Mouse (Mus musculus) forebrain, embryonic 15.5 days (tissue): ENCODE measurements around the gene Rrp9. TPM values are rescaled to one million over a fixed set of nuclear protein-coding genes. Genes with fewer than 3 reads are reported as not detected.

ENCODE experiments used
- ATAC-seq: fragments of 200-750 bp; cut with Nextera tagmentation; replicated peaks from 2 replicates; pipeline ENCODE4 v1.8.0; 2017; ENCODE audit warnings: mild to moderate bottlenecking, moderate TSS enrichment, moderate library complexity
- H3K27ac ChIP-seq: fragments of 300-500 bp; sonication (generic); replicated peaks from 2 replicates; pipeline ENCODE4 v1.5.1; 2015; ENCODE audit warnings: mild to moderate bottlenecking, inconsistent platforms
- H3K27me3 ChIP-seq: fragments of 300-500 bp; sonication (generic); 2 replicates; pipeline ENCODE4 v1.6.1; 2015; ENCODE audit warnings: inconsistent platforms
- H3K36me3 ChIP-seq: fragments of 300-500 bp; sonication (generic); 2 replicates; pipeline ENCODE4 v1.6.1; 2015; ENCODE audit warnings: mild to moderate bottlenecking, inconsistent platforms
- H3K4me1 ChIP-seq: fragments of 300-500 bp; sonication (generic); 2 replicates; pipeline ENCODE4 v1.6.1; 2015; ENCODE audit warnings: inconsistent platforms
- H3K4me2 ChIP-seq: fragments of 300-500 bp; sonication (generic); replicated peaks from 2 replicates; pipeline ENCODE4 v1.6.1; 2015; ENCODE audit warnings: mild to moderate bottlenecking, inconsistent platforms
- H3K4me3 ChIP-seq: fragments of 300-500 bp; sonication (generic); 2 replicates; pipeline ENCODE4 v1.5.1; 2015; ENCODE audit warnings: mild to moderate bottlenecking, inconsistent platforms
- H3K9ac ChIP-seq: fragments of 300-500 bp; sonication (generic); replicated peaks from 2 replicates; pipeline ENCODE4 v1.6.1; 2015; ENCODE audit warnings: mild to moderate bottlenecking, inconsistent platforms
- H3K9me3 ChIP-seq: fragments of 300-500 bp; sonication (generic); 2 replicates; pipeline ENCODE4 v1.6.1; 2016; ENCODE audit warnings: inconsistent platforms
- WGBS: fragments of 180-500 bp; shearing (Covaris S2); methylation state at CpG from one replicate; pipeline ENCODE4 v1.1.7; 2015; ENCODE audit warnings: mixed read lengths; 5-methylcytosine and 5-hydroxymethylcytosine counted together
- polyA plus RNA-seq: library from polyadenylated mRNA; unstranded; fragments of >200 nt; fragmentation: Nextera tagmentation; extraction: Ambion mirVana; gene quantifications from 2 replicates; pipeline ENCODE4 v1.2.1, GENCODE M21; 2015

The Rrp9 gene
- polyA plus RNA-seq, 1 experiment from 2014 or later, result 57.9 TPM

- no peak for ATAC-seq
Observed at GRCm38 (mm10) chr9:106469776-106470175, 6.0 kb upstream of the Rrp9 start.

GRCm38 (mm10) chr9:106470991-106471750 lies 4.6 kb upstream of the Rrp9 start:
- no peak overlapping the region for H3K4me2 ChIP-seq
- 63% methylated on average over 14 of the region's 14 CpGs for WGBS
- H3K9me3 ChIP-seq, result no peaks in the 10 kb centered on the region
- H3K27me3 ChIP-seq, result no peaks in the 10 kb centered on the region
- peaks cover 13% of the 10 kb centered on the region for H3K4me1 ChIP-seq
- H3K4me3 ChIP-seq, result no peak overlapping the region
- H3K36me3 ChIP-seq, result no peaks in the 10 kb centered on the region
- no peak for ATAC-seq
- H3K27ac ChIP-seq, result no peak overlapping the region
- no peak overlapping the region for H3K9ac ChIP-seq

More at GRCm38 (mm10) chr9:106469776-106470175, 6.0 kb upstream of the Rrp9 start:
- Histone ChIP-seq H3K36me3 (no peaks in the 10 kb centered on the region), H3K9ac (no peak overlapping the region), H3K9me3 (no peaks in the 10 kb centered on the region), H3K4me3 (no peak overlapping the region), H3K27ac (no peak overlapping the region), H3K4me2 (no peak overlapping the region), H3K27me3 (no peaks in the 10 kb centered on the region), H3K4me1 (peaks cover 21% of the 10 kb centered on the region)
- 73% methylated on average over 9 of the region's 9 CpGs for WGBS

- Histone ChIP-seq H3K4me3 (no peak overlapping the region), H3K27me3 (no peaks in the 10 kb centered on the region), H3K4me2 (no peak overlapping the region), H3K9me3 (no peaks in the 10 kb centered on the region), H3K9ac (no peak overlapping the region), H3K36me3 (no peaks in the 10 kb centered on the region), H3K4me1 (peaks cover 17% of the 10 kb centered on the region), H3K27ac (no peak overlapping the region)
- 11% methylated on average over 5 of the region's 5 CpGs for whole genome bisulfite sequencing
- ATAC-seq, result no peak
Observed at GRCm38 (mm10) chr9:106471892-106472291, 3.9 kb upstream of the Rrp9 start.

- 73% methylated on average over 4 of the region's 4 CpGs for WGBS
Observed at GRCm38 (mm10) chr9:106472321-106472720, 3.4 kb upstream of the Rrp9 start.

DNA sequence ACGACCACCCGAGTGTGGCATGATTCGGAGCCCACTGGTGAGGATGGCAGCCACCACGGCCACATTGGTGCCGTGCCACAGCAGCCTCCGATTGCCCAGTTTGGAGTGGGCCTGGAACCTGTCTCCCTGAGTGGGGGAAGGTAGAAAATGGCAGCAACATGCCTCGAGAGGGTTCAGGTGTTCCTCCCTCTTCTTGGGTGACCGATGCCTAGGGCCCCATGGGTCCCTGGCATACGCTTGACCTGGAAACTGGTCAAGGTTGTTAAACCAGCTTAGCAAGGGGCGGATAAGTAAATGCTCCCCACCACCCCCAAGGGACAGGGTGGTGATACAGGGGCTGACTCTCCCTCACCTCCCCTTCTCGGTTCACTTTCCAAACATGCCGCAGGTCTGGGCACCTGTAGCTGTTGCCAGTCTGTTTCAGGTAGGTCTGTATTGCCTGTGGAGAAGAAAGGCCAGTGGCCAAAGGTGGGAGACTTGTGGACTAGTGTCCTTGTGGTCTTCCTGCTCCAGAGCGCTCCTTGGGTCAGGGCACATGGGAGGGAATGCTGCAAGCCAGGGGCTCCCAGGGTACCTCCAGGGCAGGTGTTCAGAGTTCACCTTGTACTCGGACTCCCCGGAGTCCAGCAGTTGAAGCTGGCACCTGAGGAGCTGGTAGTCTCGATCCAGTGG lies 2.5 kb upstream of the Rrp9 start:
- no peaks in the 10 kb centered on the region for H3K9me3 ChIP-seq
- no peak overlapping the region for H3K4me3 ChIP-seq
- no peaks in the 10 kb centered on the region for H3K36me3 ChIP-seq
- no peak overlapping the region for H3K27ac ChIP-seq
- peaks cover 25% of the 10 kb centered on the region for H3K4me1 ChIP-seq
- no peak overlapping the region for H3K9ac ChIP-seq
- ATAC-seq, result no peak
- no peak overlapping the region for H3K4me2 ChIP-seq
- no peaks in the 10 kb centered on the region for H3K27me3 ChIP-seq
- 91% methylated on average over 16 of the region's 16 CpGs for WGBS

More at GRCm38 (mm10) chr9:106472321-106472720, 3.4 kb upstream of the Rrp9 start:
- ATAC-seq, result no peak
- no peak overlapping the region for H3K4me2 ChIP-seq
- peaks cover 17% of the 10 kb centered on the region for H3K4me1 ChIP-seq
- H3K9me3 ChIP-seq, result no peaks in the 10 kb centered on the region
- H3K27me3 ChIP-seq, result no peaks in the 10 kb centered on the region
- H3K36me3 ChIP-seq, result no peaks in the 10 kb centered on the region
- H3K9ac ChIP-seq, result no peak overlapping the region
- no peak overlapping the region for H3K4me3 ChIP-seq
- H3K27ac ChIP-seq, result no peak overlapping the region

GRCm38 (mm10) chr9:106473753-106474105 lies 2.0 kb upstream of the Rrp9 start:
- H3K9me3 ChIP-seq, result no peaks in the 10 kb centered on the region
- WGBS, result 81% methylated on average over 5 of the region's 5 CpGs
- no peaks in the 10 kb centered on the region for H3K27me3 ChIP-seq
- no peaks in the 10 kb centered on the region for H3K36me3 ChIP-seq
- H3K27ac ChIP-seq, result no peak overlapping the region
- ATAC-seq, result no peak
- no peak overlapping the region for H3K4me3 ChIP-seq
- no peak overlapping the region for H3K4me2 ChIP-seq
- H3K9ac ChIP-seq, result no peak overlapping the region
- peaks cover 30% of the 10 kb centered on the region for H3K4me1 ChIP-seq

DNA sequence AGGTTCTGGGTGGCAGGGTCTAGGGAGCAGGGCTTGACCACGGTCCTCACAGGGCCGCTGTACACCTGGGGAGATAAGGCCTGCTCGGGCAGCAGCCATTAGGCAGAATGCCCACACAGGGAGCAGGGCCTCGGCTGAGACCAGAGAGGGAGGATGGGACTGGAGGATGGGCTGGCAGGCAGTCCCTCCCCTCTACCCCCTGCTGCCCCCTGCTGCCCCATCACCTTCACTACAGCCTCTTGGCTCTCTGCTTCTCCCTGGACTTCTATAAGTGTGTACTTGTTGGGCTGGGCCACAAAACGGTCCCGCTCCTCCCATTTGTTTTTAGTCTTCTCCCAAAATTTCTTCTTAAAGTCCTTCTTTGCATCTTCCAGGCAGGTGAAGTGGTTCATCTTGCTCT lies 1.3 kb upstream of the Rrp9 start:
- H3K27ac ChIP-seq, result no peak overlapping the region
- WGBS, result 8% methylated on average over 6 of the region's 6 CpGs

GRCm38 (mm10) chr9:106475046-106475445 lies 717 bp upstream of the Rrp9 start:
- 66% methylated on average over 7 of the region's 7 CpGs for WGBS
- no peak for ATAC-seq
- no peaks in the 10 kb centered on the region for H3K27me3 ChIP-seq
- H3K9ac ChIP-seq, result no peak overlapping the region
- H3K36me3 ChIP-seq, result no peaks in the 10 kb centered on the region
- no peak overlapping the region for H3K4me2 ChIP-seq
- no peaks in the 10 kb centered on the region for H3K9me3 ChIP-seq
- no peak overlapping the region for H3K4me3 ChIP-seq
- peaks cover 32% of the 10 kb centered on the region for H3K4me1 ChIP-seq
- H3K27ac ChIP-seq, result no peak overlapping the region

More for the DNA sequence above, 1.3 kb upstream of the Rrp9 start:
- Histone ChIP-seq H3K27me3 (no peaks in the 10 kb centered on the region), H3K36me3 (no peaks in the 10 kb centered on the region), H3K4me2 (no peak overlapping the region), H3K4me3 (no peak overlapping the region), H3K9ac (no peak overlapping the region), H3K9me3 (no peaks in the 10 kb centered on the region), H3K4me1 (peaks cover 32% of the 10 kb centered on the region)
- no peak for ATAC-seq

- H3K4me2 ChIP-seq, result peak overlapping the region; percentile 19; the same call in 1 of the 2 replicates
- H3K9ac ChIP-seq, result 0 out of 2 replicates have a peak overlapping the region, but pooled peaks have one; percentile 1
- no peaks in the 10 kb centered on the region for H3K9me3 ChIP-seq
- H3K36me3 ChIP-seq, result no peaks in the 10 kb centered on the region
- WGBS, result 37% methylated on average over 16 of the region's 16 CpGs
- H3K4me3 ChIP-seq, result peak overlapping the region; percentile 67
- H3K27ac ChIP-seq, result peak overlapping the region; percentile 40; the same call in 1 of the 2 replicates
- peaks cover 32% of the 10 kb centered on the region for H3K4me1 ChIP-seq
- no peak; the same call in 1 of the 2 replicates for ATAC-seq
- no peaks in the 10 kb centered on the region for H3K27me3 ChIP-seq
Observed at GRCm38 (mm10) chr9:106476002-106476923, 500 bp downstream of the Rrp9 start.

GRCm38 (mm10) chr9:106476924-106477484 lies 1.2 kb downstream of the Rrp9 start, which contains the start of gene Parp3:
Gene Parp3, minus strand, starts transcription at chr9:106476949.
- Histone ChIP-seq H3K9me3 (no peaks in the 10 kb centered on the region), H3K36me3 (no peaks in the 10 kb centered on the region; the same call in 1 of the 2 replicates), H3K4me2 (peak within 1 kb of the TSS; percentile 79), H3K9ac (peak within 1 kb of the TSS; percentile 50), H3K4me1 (peaks cover 32% of the 10 kb centered on the region), H3K4me3 (peak within 1 kb of the TSS; percentile 67), H3K27ac (peak within 1 kb of the TSS; percentile 40; the same call in 1 of the 2 replicates), H3K27me3 (no peaks in the 10 kb centered on the region)
- WGBS, result under 1% methylated on average over 41 of the region's 41 CpGs
- ATAC-seq, result peak; percentile 98

DNA sequence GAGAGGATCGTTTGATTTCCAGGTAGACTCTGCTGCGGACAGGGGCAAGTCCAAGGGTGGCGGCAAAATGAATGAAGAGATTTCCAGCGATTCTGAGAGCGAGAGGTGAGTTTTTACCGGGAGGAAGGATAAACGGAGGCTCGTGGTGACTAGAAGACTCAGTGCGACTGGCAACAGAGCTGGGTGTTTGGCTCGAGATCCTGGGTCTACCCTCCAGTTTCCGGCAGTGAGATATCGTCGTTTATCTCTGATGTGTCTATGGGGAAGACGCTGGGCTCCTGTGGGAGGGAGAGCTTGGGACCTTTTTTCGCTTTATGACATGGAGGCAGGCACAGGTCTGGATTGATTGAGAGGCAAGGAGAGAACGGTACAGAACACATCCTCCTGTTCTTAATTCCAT lies 1.9 kb downstream of the Rrp9 start:
- 4% methylated on average over 16 of the region's 16 CpGs for WGBS
- no peak overlapping the region for H3K27ac ChIP-seq
- peak overlapping the region; percentile 67 for H3K4me3 ChIP-seq
- peaks cover 32% of the 10 kb centered on the region for H3K4me1 ChIP-seq
- H3K4me2 ChIP-seq, result peak overlapping the region; percentile 79
- H3K9ac ChIP-seq, result peak overlapping the region; percentile 50
- H3K36me3 ChIP-seq, result peaks cover under 1% of the 10 kb centered on the region; the same call in 1 of the 2 replicates
- no peaks in the 10 kb centered on the region for H3K9me3 ChIP-seq
- ATAC-seq, result no peak
- H3K27me3 ChIP-seq, result no peaks in the 10 kb centered on the region
